Mouse (Mus musculus) retina, postnatal 1 day (tissue): ENCODE data around the gene Gm20696.

Experiments used
- DNase-seq: peaks from one replicate; pipeline ENCODE4 v3.0.0-alpha.2; 2012

Gm20696 gene

DNA sequence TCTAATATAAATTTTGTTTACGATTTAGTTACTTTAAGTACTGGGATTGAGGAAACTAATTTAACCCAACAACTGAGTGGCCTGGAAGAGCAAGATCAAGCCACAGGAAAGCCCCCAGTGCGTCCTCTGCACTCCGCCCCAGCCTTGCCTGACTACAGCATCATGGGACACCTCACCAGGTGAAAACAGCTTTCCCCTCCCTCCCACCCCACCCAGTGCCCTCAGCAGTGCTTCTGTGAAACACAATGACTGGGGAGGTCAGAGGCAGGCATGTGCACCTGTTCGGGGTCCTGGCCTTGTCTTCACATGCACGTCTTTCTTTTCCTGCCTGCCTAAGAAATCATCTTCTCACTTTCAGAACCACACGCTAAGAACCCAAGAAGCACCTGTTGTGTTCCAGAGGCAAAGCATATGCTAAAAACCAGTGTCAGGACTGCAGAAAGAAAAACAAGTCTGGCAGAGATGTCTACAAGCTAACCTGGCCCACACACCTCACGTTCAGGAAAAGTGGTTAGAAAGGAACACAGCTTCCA, 150.9 kb downstream of the Gm20696 start:
- DNase-seq: no peak

- no peak for DNase-seq
Observed at GRCm38 (mm10) chr6:99511862-99512261, 154.7 kb downstream of the Gm20696 start.

- DNase-seq: no peak
Observed at GRCm38 (mm10) chr6:99509189-99509592, 157.4 kb downstream of the Gm20696 start.

- DNase-seq: no peak
Observed at GRCm38 (mm10) chr6:99506816-99507215, 159.8 kb downstream of the Gm20696 start.

GRCm38 (mm10) chr6:99503741-99504140, 162.9 kb downstream of the Gm20696 start:
- no peak for DNase-seq

DNA sequence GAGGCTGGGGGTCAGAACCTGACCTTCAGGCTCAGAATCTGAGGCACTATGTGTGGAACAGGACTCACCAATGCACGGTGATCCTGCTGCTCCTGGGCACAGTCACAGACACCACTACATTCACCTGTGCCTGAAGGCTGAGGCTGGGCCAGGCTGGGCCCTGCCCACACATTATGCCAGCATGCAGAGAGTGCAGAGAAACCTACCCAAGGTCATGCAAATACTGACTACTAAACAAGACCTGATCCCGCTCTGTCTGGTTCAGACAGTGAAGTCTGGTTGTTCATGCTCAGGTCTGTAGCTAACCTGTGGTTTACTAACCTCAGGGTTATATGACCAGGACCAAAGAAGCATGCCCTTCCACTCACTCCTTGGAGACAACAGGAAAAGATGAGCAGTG, 163.9 kb downstream of the Gm20696 start:
- no peak for DNase-seq

DNA sequence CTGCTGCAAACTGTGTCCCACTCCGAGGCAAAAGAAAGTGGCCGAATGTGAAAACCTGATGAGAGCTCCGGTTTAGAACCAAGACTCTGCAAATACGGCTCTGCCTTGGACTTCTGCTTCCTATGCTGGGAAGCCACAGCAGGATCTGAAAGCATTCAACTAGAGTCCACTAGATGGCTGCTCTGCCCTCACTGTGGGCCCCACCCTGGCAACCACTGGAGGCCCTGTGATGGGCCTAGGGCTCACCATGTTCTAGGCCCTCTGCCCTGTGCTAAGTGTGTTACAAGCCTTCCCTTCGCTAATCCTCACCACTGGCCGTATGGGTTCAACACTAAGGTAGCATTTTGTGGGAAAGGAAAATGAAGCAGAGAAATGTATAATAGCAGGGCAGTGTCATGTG, 164.3 kb downstream of the Gm20696 start:
- no peak for DNase-seq

- no peak for DNase-seq
Observed at GRCm38 (mm10) chr6:99500570-99501270, 165.9 kb downstream of the Gm20696 start.

- DNase-seq: no peak
Observed at GRCm38 (mm10) chr6:99498082-99498481, 168.5 kb downstream of the Gm20696 start.

- no peak for DNase-seq
Observed at GRCm38 (mm10) chr6:99496114-99496513, 170.5 kb downstream of the Gm20696 start.

- no peak for DNase-seq
Observed at GRCm38 (mm10) chr6:99492937-99493336, 173.7 kb downstream of the Gm20696 start.

DNA sequence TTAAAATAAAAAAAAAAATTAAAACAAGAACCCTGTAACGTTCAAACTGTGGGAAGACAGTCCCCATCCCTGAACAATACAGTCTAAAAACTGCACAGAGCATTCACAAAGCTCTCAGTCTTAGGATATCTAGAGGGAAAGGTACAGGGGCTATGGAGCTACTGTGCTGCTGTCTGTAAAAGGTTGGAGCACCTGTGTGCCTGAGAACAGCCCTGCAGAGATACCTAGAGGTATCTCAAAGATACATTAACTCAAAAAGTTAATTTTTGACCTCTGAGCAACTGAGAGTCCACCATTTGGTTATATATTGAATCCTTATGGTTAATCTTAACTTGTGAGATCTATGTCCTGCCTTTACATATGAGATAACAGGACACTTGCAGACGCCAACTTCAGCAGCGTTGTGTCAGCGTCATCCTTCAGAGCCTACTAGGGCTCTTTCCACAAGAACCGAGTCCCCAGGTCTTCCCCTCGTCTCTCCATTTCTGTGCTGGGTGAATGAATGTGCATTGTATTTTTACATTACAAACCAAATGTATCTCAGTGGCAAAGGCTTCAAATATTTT, 174.5 kb downstream of the Gm20696 start:
- DNase-seq: no peak

DNA sequence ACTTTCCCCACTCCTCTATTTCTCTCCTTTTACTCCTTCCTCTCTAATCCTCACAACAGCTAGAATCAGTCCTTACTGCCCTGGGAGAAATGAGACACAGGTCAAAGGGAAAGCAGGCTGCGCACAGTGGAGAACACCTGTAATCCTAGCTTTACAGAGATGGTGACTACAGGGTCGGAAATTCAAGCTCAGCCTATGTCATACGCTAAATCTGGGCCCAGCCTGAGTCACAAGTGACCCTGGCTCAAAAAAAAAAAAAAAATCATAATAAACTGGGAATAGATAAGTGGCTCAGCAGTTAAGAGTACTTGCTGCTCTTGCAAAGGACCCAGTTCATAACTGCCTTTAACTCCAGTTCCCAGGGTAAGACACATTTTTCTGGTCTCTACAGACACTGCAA, 175.5 kb downstream of the Gm20696 start:
- DNase-seq: no peak

DNA sequence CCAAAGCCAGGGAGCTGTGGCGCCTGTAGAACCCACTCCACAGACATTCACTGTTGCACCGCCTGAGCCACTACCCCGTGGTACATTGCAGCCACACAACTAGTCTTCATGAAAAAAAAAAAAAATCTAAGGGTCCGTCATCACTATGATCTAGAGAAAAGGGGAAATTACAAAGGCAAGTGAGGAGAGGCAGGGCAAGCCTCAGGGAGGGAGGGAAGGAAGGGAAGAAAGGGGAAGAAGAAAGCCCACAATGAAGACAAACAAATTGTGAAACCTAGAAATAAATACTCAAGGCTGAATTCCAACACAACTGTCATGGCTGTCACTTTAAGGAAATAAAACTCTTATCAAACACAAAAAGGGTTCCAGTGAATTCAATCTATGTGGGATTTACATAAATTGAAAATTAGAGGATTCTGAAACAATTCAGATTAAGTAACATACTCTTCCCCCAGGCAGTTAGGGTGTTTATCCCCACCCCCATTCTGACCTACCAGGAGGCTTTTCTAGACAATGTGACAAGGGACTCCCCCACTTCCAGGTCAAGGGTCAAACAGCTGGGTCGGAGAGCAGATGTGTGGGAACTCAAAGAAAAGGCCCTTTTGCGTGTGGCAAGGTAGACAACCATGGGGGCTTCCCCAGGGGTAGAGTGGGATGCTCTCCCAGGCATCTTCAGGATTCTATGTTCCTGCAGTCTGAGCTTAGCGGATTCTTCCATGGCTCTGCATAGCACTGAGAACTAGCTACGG, 176.5 kb downstream of the Gm20696 start:
- DNase-seq: no peak

DNA sequence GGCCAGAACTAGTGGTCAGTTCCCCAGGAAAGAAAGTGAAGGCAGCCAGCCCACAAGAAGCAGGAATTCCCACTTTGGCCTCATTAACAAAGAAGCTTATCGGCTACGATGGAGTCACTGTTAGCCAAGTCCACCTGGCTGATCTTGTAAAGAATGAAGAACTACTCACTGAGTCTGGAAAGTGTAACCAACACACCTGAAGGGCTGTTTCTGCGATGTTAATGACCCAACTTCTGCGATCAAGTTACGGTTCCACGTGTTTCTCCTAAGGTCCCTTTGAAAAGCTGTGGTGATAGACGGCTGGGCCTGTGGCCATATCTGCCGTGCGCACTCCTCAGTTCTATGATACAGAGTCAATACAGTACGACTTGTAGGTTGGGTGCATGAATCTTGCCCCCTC, 177.2 kb downstream of the Gm20696 start:
- no peak for DNase-seq

DNA sequence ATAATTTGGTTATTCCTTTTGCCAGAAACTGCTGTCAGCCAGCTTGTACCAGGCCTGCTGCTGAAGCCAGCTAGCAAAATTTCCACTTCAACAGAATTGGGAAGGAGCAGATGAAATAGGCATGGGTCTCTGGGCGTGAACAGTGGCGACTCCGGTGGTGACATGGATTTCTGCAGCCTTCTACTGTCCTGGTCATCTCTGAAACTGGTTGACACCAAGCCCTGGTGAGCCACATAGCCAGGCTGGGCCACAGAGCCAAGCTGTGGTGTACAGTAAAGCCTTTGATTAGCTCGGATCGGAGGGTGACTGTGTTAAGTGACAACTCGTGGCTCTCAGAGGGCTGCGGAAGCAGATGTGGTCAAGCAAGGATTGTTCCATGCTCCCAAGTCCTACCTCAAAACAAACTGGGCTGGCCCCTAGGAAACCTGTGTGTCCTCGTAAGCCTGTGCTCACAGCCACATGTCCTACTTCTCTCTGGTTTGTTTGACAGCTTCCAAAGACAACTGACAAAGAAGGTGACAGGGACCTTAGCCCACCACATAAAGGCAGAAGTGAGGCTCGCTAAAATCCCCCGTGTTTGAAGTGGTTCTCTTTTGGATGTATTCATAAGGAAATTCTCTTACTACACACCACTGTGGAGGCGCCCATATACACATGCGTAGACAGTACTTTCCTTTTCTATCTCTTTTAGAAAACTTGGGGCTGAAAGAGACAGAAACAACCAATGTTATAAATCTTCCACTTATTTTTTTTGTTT, 180.5 kb downstream of the Gm20696 start:
- peak; percentile 73 for DNase-seq

DNA sequence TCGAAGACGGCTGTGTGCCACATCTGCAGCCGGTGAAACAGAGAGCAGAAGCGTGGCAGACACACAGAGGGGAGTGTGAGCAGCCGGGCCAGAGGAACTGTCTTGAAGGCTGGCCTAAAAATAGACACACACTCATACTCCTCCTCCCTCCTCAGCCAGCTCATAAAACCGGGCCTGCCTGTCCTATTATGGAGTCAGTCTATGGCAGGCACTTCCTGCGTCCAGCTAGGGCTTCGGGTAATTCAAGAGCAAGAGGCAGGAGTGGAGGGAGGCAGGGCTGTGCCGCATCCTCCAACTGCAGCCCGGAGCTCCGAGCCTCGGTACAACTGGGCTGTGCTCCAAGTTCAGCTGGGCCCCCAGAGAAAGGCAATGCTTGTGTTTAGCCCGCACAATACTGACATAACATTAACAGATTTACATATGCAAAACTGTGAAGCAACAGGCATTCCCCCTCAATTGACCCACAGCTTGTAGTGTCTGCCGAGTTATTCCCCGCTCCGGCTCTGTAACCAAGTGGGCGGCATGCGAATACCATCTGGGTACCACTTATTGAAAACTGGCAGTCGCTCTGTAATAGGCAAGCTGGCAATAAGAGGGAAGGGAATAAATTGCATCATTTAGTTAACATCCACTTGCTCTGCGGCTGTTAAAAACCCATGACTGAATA, 181.2 kb downstream of the Gm20696 start:
- DNase-seq: peak; percentile 62

- no peak for DNase-seq
Observed at GRCm38 (mm10) chr6:99484884-99485216, 181.7 kb downstream of the Gm20696 start.

GRCm38 (mm10) chr6:99484197-99484725, 182.3 kb downstream of the Gm20696 start:
- no peak for DNase-seq

GRCm38 (mm10) chr6:99483556-99483955, 183.0 kb downstream of the Gm20696 start:
- no peak for DNase-seq

GRCm38 (mm10) chr6:99481568-99481967, 185.0 kb downstream of the Gm20696 start:
- DNase-seq: peak; percentile 51

DNA sequence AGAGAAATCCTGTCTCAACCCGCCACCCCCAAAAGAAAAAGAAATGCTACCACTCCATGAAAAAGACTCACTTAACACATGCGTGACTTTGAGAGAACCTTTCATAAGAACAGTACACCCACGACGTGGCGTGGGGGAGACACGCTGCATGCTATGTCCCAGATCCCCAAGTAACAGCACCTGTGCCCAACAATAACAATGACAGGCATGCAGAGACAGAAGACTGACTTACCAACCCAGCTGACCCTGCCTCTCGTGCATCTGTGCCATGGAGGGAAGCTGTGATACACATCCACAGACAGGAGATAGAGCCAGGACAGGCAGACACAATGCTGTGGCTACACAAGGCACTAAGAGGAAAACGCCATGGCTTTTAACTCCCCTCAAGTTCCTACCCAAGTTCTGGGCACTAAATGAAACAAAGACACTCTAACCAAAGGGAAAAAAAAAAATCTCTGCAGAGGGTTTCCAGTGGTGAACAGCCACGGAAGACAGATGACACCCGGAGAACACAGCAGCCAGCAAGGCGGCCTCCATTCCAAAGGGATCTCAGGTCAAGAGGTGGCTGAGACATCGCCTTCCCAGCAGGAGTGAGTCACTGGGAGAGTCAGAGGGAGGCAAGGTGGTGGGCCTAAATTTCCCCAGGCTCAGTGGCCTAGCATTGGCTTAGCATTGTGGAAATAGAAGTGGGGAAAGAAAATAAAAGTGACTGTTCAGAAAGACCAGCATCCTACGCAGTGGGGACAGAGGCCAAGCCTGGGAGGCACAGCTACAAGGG, 187.5 kb downstream of the Gm20696 start:
- DNase-seq: no peak
